Mouse (Mus musculus) bone marrow macrophage, adult 2 months (primary cell): ENCODE measurements around the gene Megf9. TPM values are rescaled to one million over a fixed set of nuclear protein-coding genes. Genes with fewer than 3 reads are reported as not detected.

Experiments
- H3K27ac ChIP-seq: 2 replicates; pipeline ENCODE4 v1.5.1; 2012; ENCODE audit warnings: low read depth, low read length; ENCODE audit not compliant: insufficient read depth
- H3K4me1 ChIP-seq: 2 replicates; pipeline ENCODE4 v1.6.1; 2012; ENCODE audit warnings: low read length; ENCODE audit not compliant: control insufficient read depth, insufficient read depth
- H3K4me3 ChIP-seq: 2 replicates; pipeline ENCODE4 v1.5.1; 2012; ENCODE audit warnings: mild to moderate bottlenecking, low read length, moderate library complexity; ENCODE audit not compliant: insufficient read depth
- CTCF ChIP-seq: IDR thresholded peaks from 2 replicates; pipeline ENCODE4 v1.5.1; 2012; ENCODE audit warnings: low read depth, mild to moderate bottlenecking, low read length, moderate library complexity
- POLR2A ChIP-seq: IDR thresholded peaks from 2 replicates; pipeline ENCODE4 v1.6.1; 2012; ENCODE audit warnings: mild to moderate bottlenecking, low read depth, low read length, borderline replicate concordance
- polyA plus RNA-seq: library from polyadenylated mRNA; stranded (reverse); fragments of >200 nt; gene quantifications from 2 replicates; pipeline ENCODE4 v1.2.4, GENCODE M21; 2012; ENCODE audit not compliant: missing spikeins, insufficient read depth, insufficient read length

Gene Megf9
- polyA plus RNA-seq, 1 experiment, result 3.7 TPM

DNA sequence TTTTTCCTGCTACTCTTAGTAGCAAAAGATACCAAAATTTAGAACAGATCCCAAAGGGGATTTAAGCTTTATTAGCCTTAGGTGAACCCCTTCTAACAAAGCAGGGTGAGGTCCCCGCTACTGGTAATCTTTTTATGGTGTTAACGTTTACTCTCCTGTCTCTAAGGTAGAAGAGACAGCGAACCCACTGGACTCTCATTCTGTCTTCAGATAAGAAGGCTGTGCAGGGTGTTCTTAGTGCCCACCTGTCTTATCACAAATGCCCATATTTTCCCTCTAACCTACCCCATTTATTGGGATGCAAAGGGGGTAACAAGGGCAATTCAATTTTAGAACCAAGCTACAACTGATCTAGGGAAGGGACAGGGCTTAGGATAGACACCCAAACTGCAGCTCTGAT is 6.2 kb downstream of the Megf9 start:
- no peak for TF ChIP-seq POLR2A
- no peak for TF ChIP-seq CTCF
- H3K4me3 ChIP-seq, result no peak overlapping the region
- no peaks in the 10 kb centered on the region for H3K4me1 ChIP-seq
- no peak overlapping the region for H3K27ac ChIP-seq

DNA sequence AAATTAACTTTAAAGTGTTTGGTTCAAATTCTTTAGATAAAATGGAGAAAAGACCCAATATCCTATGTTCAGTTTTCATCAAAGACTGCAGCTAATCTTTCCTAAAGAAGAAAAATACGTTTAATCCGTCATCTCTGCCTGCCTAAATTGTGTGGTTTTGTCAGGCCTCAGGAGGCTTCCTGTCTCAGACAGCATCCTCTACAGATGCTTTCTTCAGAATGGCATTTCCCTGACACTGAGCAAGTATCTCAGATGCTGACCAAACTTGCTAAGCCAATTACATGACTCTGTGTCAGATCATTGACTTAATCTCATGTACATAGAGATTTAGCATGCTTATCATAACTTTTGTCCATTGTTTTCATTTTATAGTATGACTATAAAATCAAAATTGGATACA is 11.4 kb downstream of the Megf9 start:
- H3K27ac ChIP-seq, result no peak overlapping the region
- H3K4me3 ChIP-seq, result no peak overlapping the region
- no peak for TF ChIP-seq CTCF
- TF ChIP-seq POLR2A, result no peak

DNA sequence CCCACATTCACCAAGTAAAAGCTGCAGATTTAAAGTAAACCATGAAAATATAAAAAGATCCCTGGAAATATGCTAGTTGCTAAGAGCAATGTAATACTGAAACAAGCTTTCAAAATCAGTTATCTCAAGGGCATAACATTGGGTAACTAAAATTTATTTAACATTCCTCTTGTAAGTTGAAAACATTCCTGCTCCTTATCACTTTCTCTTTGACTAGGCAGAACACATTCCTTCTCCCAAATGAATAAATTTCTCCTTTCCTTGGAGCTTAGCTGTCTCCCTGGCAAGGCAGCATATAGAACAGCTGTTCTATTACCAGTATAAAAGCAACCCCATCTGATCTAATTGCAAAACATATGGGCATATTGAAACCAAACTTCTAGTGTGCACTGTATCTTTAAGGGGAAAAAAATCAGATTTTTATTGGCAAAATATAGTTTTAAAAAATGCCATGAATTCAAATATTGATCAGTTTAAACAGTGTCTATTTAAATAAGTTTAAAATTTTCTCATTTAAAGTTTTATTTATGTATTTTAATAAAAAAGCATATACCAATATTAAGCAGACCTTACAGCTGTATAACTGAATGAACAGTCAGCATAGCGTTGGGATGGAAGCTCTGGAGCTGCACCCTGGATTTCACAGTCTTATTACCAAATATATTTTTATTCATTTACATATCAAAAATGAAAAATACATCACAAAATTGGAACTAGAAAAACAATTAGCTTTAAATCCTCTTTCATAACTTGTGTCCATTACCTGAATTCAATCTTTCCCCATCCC is 13.1 kb downstream of the Megf9 start:
- TF ChIP-seq CTCF, result no peak

More for the DNA sequence above, 11.4 kb downstream of the Megf9 start:
- H3K4me1 ChIP-seq, result no peaks in the 10 kb centered on the region

DNA sequence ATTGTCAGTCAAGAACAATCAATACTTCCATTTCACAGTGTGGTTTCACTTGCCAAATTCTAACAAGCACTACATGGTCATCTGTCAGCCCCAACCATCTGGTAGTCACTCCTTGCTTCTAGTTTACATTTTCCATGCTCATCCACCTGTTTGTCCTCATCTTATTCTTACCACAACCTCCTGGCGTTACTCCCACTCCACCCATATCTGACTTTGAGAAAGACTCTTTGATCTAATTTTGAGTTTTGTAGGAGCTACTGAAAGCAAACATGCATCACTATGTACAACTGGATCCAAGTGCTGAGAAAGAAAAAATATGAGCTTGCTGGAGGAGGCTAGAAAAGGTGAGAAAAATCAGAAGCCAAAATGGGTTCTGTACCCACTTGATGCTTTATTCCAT is 17.1 kb downstream of the Megf9 start:
- H3K27ac ChIP-seq, result no peak overlapping the region
- no peak overlapping the region for H3K4me3 ChIP-seq
- peaks cover 6% of the 10 kb centered on the region for H3K4me1 ChIP-seq
- TF ChIP-seq POLR2A, result no peak
- TF ChIP-seq CTCF, result no peak

More for the DNA sequence above, 13.1 kb downstream of the Megf9 start:
- H3K4me1 ChIP-seq, result no peaks in the 10 kb centered on the region
- no peak overlapping the region for H3K4me3 ChIP-seq
- H3K27ac ChIP-seq, result no peak overlapping the region

DNA sequence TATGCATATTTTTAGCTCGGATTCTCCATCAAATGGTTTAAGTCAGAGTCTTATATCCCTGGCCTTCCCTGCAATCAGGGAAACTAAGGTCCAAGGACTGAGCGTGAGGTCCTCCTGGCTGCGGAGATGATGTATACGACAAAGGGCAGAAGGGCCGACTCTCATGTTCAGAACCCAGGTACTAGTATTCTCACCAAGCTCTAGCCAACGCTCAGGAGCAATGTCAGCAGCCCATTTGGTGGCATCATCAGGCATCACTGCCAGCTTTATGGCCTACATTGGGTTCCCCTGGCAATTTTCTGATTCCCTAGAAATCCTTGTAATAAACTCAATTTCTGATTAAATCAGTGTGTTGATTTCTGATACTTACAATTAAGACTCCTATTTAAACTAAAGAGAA is 18.5 kb downstream of the Megf9 start:
- Histone ChIP-seq H3K27ac (no peak overlapping the region), H3K4me3 (no peak overlapping the region), H3K4me1 (peaks cover 6% of the 10 kb centered on the region)
- TF ChIP-seq CTCF (no peak), POLR2A (no peak)

DNA sequence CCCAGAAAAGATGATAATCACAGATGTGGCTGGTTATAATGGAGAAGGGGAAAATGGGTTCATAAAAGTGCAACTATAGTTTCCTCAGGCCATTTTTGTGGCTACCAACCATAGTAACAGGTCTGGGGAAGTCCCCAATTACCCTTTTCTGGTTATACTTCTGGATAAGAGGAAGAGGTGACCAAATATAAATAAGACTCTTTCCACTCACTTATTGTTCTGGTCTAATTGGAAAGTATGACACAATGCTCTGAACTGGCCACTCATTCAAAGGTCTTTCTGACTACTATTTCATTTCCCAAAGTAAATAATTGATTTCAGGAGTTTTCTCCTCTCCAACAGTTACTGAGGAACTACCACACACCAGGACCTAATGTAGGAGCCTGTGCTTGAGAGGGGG is 19.3 kb downstream of the Megf9 start:
- Histone ChIP-seq H3K27ac (no peak overlapping the region; the same call in 1 of the 2 replicates), H3K4me1 (peaks cover 6% of the 10 kb centered on the region), H3K4me3 (no peak overlapping the region)
- TF ChIP-seq CTCF (no peak), POLR2A (no peak)

DNA sequence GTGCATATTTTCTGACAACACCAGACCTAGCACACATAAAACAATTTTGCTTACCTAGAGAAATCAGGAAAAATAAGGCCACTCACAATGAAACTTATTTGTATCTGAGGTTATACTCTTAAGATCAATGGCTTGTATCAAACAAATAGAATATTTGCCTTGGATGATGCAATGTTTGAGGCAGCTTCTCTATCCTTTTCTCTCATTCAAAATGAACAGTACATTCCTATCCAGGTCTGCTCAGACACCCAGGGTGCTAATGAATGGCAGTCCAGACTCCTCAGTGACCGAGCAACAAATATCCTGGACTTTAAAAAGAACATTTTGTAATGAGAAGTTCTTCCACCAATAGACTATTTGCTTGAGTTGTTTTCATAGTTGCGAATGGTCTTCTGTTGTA is 24.8 kb downstream of the Megf9 start:
- no peak overlapping the region for H3K4me3 ChIP-seq
- peaks cover 10% of the 10 kb centered on the region for H3K4me1 ChIP-seq
- H3K27ac ChIP-seq, result no peak overlapping the region
- TF ChIP-seq CTCF (no peak), POLR2A (no peak)

DNA sequence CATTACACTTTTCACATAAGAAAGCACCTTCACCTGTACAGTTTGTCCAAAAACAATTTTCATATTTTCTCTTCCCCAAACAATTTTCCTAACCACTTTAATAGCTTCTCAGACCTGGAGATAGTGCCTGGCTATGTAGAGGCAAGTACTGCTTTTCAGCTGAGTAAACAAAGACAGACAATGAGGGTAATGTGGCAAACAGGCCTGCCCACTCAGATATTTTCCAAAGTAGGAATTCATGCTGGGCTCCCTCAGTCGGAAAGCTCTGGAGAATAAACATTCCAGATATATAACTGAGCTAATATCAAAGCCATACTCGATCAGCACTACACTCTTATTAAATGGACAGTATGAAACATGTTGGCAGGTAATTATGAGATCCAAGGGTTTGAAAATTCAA is 25.2 kb downstream of the Megf9 start:
- H3K27ac ChIP-seq, result no peak overlapping the region
- TF ChIP-seq POLR2A (no peak), CTCF (no peak)

DNA sequence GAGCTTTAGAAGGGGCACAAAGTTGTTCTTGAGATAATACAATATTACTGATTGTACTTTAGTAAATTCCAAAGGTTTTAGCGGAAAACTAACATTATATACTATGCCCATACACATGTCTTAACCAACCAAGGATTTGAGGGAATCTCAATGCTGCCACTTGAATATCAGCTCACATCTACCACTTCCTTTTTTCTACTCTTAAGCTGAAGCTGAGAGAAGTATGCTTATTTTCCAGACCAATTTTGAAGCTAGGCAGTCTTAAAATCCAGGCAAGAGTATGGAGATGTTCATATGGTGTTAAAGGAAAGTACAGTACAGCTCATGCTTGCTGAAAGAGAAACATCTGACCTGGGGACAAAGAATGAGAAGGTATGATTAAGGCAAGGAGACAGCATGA is 26.6 kb downstream of the Megf9 start:
- Histone ChIP-seq H3K27ac (no peak overlapping the region), H3K4me3 (no peak overlapping the region), H3K4me1 (peaks cover 10% of the 10 kb centered on the region)
- TF ChIP-seq POLR2A (no peak), CTCF (no peak)

More for the DNA sequence above, 25.2 kb downstream of the Megf9 start:
- Histone ChIP-seq H3K4me3 (no peak overlapping the region), H3K4me1 (peaks cover 10% of the 10 kb centered on the region)

DNA sequence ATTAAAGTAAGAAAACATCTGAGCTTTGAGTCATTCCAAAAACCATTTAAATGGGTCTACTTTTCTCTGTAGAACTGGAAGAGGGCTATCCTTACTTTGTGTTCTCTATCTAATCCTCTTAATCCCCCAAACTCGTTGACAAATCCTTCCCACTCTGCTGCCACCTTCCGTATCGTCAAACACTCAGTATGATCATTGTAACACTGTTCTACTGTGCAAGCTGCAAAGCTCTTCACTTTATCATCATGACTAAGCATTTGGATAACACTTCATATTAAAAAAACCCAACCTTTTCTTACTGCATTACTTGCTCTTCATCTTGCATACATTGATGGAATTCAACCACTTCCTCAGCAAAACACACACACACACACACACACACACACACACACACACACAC is 28.8 kb downstream of the Megf9 start:
- H3K27ac ChIP-seq, result no peak overlapping the region
- H3K4me1 ChIP-seq, result peaks cover 10% of the 10 kb centered on the region
- TF ChIP-seq POLR2A (no peak), CTCF (no peak)
- H3K4me3 ChIP-seq, result no peak overlapping the region
